Mouse (Mus musculus) limb, embryonic 13.5 days (tissue): ENCODE data around the gene Dffa. TPM values are rescaled to one million over a fixed set of nuclear protein-coding genes. Genes with fewer than 3 reads are reported as not detected.

ENCODE experiments used
- ATAC-seq: fragments of 200-750 bp; cut with Nextera tagmentation; 2 replicates; pipeline ENCODE4 v1.8.0; 2017; ENCODE audit warnings: low read depth, moderate number of reproducible peaks, moderate TSS enrichment; ENCODE audit not compliant: low FRiP score
- H3K27ac ChIP-seq: fragments of 300-500 bp; sonication (generic); 2 replicates; pipeline ENCODE4 v1.5.1; 2015; ENCODE audit warnings: inconsistent platforms, mild to moderate bottlenecking, moderate library complexity
- H3K27me3 ChIP-seq: fragments of 300-500 bp; sonication (generic); 2 replicates; pipeline ENCODE4 v1.6.1; 2015; ENCODE audit warnings: mild to moderate bottlenecking, inconsistent platforms
- H3K36me3 ChIP-seq: fragments of 300-500 bp; sonication (generic); 2 replicates; pipeline ENCODE4 v1.6.1; 2015; ENCODE audit warnings: inconsistent platforms, mild to moderate bottlenecking, moderate library complexity
- H3K4me1 ChIP-seq: fragments of 300-500 bp; sonication (generic); 2 replicates; pipeline ENCODE4 v1.6.1; 2015; ENCODE audit warnings: inconsistent platforms
- H3K4me2 ChIP-seq: fragments of 300-500 bp; sonication (generic); replicated peaks from 2 replicates; pipeline ENCODE4 v1.6.1; 2015; ENCODE audit warnings: inconsistent platforms, mild to moderate bottlenecking, moderate library complexity
- H3K4me3 ChIP-seq: fragments of 300-500 bp; sonication (generic); 2 replicates; pipeline ENCODE4 v1.5.1; 2015; ENCODE audit warnings: moderate library complexity, mild to moderate bottlenecking, inconsistent platforms
- H3K9ac ChIP-seq: fragments of 300-500 bp; sonication (generic); 2 replicates; pipeline ENCODE4 v1.6.1; 2015; ENCODE audit warnings: mild to moderate bottlenecking, inconsistent platforms
- H3K9me3 ChIP-seq: fragments of 300-500 bp; sonication (generic); 2 replicates; pipeline ENCODE4 v1.6.1; 2016; ENCODE audit warnings: inconsistent platforms
- WGBS: fragments of 180-500 bp; shearing (Covaris S2); methylation state at CpG from one replicate; pipeline ENCODE4 v1.1.7; 2015; 5-methylcytosine and 5-hydroxymethylcytosine counted together
- polyA plus RNA-seq: library from polyadenylated mRNA; unstranded; fragments of >200 nt; fragmentation: Nextera tagmentation; extraction: Ambion mirVana; gene quantifications from 2 replicates; pipeline ENCODE4 v1.2.1, GENCODE M21; 2015

The Dffa gene
- 31.7 and 33.8 TPM in 2 replicates for polyA plus RNA-seq

DNA sequence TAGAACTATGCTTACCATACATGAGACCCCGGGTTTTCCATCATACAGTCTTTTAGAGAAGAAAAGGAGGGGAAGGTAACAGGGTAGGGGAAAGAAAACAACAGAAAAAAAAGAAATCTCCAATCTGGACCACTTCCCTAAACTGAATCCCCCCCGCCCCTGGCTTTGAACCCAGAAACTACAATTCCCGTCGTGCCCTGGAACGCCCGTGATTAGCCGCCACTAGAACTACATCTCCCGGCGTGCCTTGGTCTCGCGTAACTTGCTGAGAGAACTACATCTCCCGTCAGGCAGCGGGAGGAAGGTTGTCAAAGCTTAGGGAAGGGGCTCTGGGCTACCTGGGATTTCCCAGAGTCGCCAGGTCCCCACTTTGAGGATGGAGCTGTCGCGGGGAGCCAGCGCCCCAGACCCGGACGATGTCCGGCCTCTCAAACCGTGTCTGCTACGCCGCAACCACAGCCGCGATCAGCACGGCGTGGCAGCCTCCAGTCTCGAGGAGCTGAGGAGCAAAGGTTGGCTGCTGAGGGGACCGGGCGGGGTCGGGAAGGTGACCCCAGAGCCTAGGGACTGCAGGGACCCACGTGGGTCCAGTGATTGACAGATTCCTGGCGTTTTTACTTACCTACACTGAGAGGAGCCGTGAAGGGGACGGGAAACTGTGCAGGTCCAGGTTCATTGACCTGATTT lies at the start of gene Dffa:
Gene Dffa (plus strand): TSS at position 272 of the 687 bp plus-strand sequence.
- H3K4me3 ChIP-seq, result peak within 1 kb of the TSS; percentile 83
- H3K36me3 ChIP-seq, result peaks cover 26% of the 10 kb centered on the region
- peak within 1 kb of the TSS; percentile 86 for H3K9ac ChIP-seq
- no peaks in the 10 kb centered on the region for H3K27me3 ChIP-seq
- peak; percentile 87 for ATAC-seq
- WGBS, result 2% methylated on average over 35 of the region's 35 CpGs
- peaks cover 8% of the 10 kb centered on the region for H3K4me1 ChIP-seq
- no peaks in the 10 kb centered on the region for H3K9me3 ChIP-seq
- H3K4me2 ChIP-seq, result peak within 1 kb of the TSS; percentile 92
- H3K27ac ChIP-seq, result no peak within 1 kb of the TSS

DNA sequence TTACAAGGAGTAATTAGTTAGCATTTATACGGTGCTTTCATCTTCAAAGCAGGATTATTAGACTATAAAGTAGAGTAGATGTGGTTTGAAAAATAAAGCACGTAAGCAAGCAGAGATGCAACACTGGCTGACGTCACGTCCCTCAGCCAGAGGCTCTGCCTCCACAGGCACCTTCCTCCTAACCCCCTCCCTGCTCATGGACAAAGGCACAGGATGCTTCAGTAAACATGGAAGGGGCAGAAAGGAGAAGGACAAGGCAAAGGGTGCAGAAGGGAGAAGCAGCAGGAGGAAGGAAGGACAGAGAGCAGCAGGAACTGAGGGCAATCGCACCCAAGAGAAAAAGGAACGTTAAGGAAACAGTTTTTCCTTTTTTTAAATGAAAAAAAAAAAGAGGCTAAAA lies 48.1 kb upstream of the Dffa start:
- no peaks in the 10 kb centered on the region for H3K9me3 ChIP-seq
- WGBS, result 48% methylated on average over 6 of the region's 6 CpGs
- H3K4me3 ChIP-seq, result no peak overlapping the region
- ATAC-seq, result no peak
- no peak overlapping the region for H3K9ac ChIP-seq
- peaks cover 16% of the 10 kb centered on the region for H3K27me3 ChIP-seq
- H3K4me2 ChIP-seq, result no peak overlapping the region
- no peak overlapping the region for H3K27ac ChIP-seq
- H3K36me3 ChIP-seq, result no peaks in the 10 kb centered on the region
- H3K4me1 ChIP-seq, result peaks cover 51% of the 10 kb centered on the region

DNA sequence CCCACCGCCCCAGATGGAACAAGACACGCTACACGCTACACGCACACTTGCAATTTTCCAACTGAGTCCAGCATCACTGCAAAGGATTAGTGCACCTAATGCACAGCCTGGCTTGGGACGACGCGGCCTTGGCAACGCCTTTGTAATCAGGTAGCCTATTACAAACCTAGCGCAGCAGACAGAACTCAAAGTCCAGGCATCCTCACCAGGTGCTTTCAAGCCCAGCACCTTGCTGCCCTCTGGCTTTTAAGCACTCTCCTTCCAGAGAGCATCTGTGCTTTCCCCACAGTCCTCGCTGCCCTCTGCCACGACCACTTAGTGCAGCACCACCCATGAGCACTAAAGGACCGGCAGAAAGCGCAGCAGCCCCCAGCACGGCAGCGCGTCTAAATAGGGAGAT lies 47.0 kb upstream of the Dffa start:
- H3K4me2 ChIP-seq, result no peak overlapping the region
- H3K4me3 ChIP-seq, result no peak overlapping the region
- no peak overlapping the region for H3K27ac ChIP-seq
- H3K9me3 ChIP-seq, result no peaks in the 10 kb centered on the region
- 69% methylated on average over 16 of the region's 16 CpGs for WGBS
- ATAC-seq, result no peak
- H3K27me3 ChIP-seq, result peaks cover 9% of the 10 kb centered on the region
- H3K4me1 ChIP-seq, result peaks cover 55% of the 10 kb centered on the region
- H3K36me3 ChIP-seq, result no peaks in the 10 kb centered on the region
- H3K9ac ChIP-seq, result no peak overlapping the region

DNA sequence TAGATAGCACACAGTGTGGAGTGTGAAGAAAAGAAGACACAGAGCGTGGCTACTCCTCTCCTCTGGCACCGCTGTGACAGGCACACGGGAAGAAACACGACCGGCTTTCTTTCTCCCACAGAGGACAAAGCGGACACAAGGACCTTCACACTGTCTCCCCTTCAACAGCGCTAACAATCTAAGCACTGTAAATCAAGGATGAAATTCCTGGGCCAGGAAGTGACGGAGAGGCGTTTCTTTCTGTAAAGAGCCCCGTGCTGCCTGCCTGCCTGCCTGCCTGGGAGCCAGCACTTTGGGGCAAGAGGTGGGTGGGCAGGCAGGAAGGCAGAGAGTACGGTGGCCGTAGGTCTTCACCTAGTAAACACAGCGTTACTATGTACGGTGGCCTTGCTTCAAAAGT lies 46.5 kb upstream of the Dffa start:
- Histone ChIP-seq H3K9ac (no peak overlapping the region), H3K9me3 (no peaks in the 10 kb centered on the region), H3K27ac (no peak overlapping the region), H3K4me3 (no peak overlapping the region), H3K36me3 (no peaks in the 10 kb centered on the region), H3K4me1 (peaks cover 59% of the 10 kb centered on the region), H3K27me3 (0 out of 2 replicates have a peak, but pooled peaks cover 8% of the 10 kb centered on the region), H3K4me2 (0 out of 2 replicates have a peak overlapping the region, but pooled peaks have one; percentile 15)
- ATAC-seq, result no peak
- WGBS, result 40% methylated on average over 14 of the region's 14 CpGs

DNA sequence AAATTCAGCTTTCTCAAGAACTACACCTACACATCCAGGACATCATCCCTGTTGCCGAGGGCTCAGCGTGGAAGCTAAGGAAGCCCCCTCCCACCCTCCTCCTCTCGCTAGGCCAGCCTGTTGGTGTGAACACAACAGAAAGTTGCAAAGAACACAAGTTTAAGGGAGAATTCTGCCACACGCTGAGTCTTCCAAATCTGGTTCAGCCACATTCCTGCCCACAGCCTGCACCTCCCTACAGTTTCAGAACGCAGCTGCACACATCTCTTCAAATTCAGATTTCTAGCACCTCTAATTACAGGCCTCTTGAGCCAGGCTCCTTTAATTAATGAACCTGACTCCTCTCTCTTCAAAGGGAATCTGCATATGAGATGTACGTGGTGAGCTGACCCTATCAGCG lies 45.6 kb upstream of the Dffa start:
- H3K4me2 ChIP-seq, result peak overlapping the region; percentile 16
- WGBS, result 43% methylated on average over 7 of the region's 7 CpGs
- H3K27me3 ChIP-seq, result peaks cover 15% of the 10 kb centered on the region; the same call in 1 of the 2 replicates
- H3K9ac ChIP-seq, result no peak overlapping the region
- H3K4me1 ChIP-seq, result peaks cover 64% of the 10 kb centered on the region
- no peaks in the 10 kb centered on the region for H3K9me3 ChIP-seq
- H3K36me3 ChIP-seq, result no peaks in the 10 kb centered on the region
- H3K4me3 ChIP-seq, result no peak overlapping the region
- H3K27ac ChIP-seq, result no peak overlapping the region
- no peak for ATAC-seq

GRCm38 (mm10) chr4:149059713-149060112 lies 44.2 kb upstream of the Dffa start:
- Histone ChIP-seq H3K4me3 (no peak overlapping the region), H3K9ac (no peak overlapping the region), H3K27me3 (peaks cover 18% of the 10 kb centered on the region; the same call in 1 of the 2 replicates), H3K4me1 (peaks cover 59% of the 10 kb centered on the region), H3K9me3 (no peaks in the 10 kb centered on the region), H3K4me2 (no peak overlapping the region), H3K27ac (no peak overlapping the region), H3K36me3 (no peaks in the 10 kb centered on the region)
- ATAC-seq, result no peak
- 89% methylated on average over 9 of the region's 9 CpGs for WGBS

GRCm38 (mm10) chr4:149060621-149061431 lies 43.1 kb upstream of the Dffa start:
- ATAC-seq, result no peak
- WGBS, result 49% methylated on average over 14 of the region's 14 CpGs

GRCm38 (mm10) chr4:149061432-149061718 lies 42.6 kb upstream of the Dffa start:
- ATAC-seq, result no peak
- Histone ChIP-seq H3K4me3 (no peak overlapping the region), H3K4me1 (peaks cover 57% of the 10 kb centered on the region)

More at GRCm38 (mm10) chr4:149060621-149061431, 43.1 kb upstream of the Dffa start:
- Histone ChIP-seq H3K9ac (no peak overlapping the region; the same call in 1 of the 2 replicates), H3K27me3 (peaks cover 18% of the 10 kb centered on the region; the same call in 1 of the 2 replicates), H3K36me3 (no peaks in the 10 kb centered on the region), H3K4me1 (peaks cover 58% of the 10 kb centered on the region), H3K4me2 (no peak overlapping the region), H3K27ac (no peak overlapping the region), H3K4me3 (no peak overlapping the region), H3K9me3 (no peaks in the 10 kb centered on the region)

GRCm38 (mm10) chr4:149062406-149063318 lies 41.3 kb upstream of the Dffa start:
- H3K4me2 ChIP-seq, result no peak overlapping the region
- no peak overlapping the region for H3K27ac ChIP-seq
- H3K4me1 ChIP-seq, result peaks cover 58% of the 10 kb centered on the region
- H3K4me3 ChIP-seq, result no peak overlapping the region
- no peak overlapping the region for H3K9ac ChIP-seq
- peaks cover 21% of the 10 kb centered on the region; the same call in 1 of the 2 replicates for H3K27me3 ChIP-seq
- no peak for ATAC-seq
- H3K36me3 ChIP-seq, result no peaks in the 10 kb centered on the region; the same call in 1 of the 2 replicates
- H3K9me3 ChIP-seq, result no peaks in the 10 kb centered on the region
- 41% methylated on average over 21 of the region's 21 CpGs for WGBS

More at GRCm38 (mm10) chr4:149061432-149061718, 42.6 kb upstream of the Dffa start:
- H3K9me3 ChIP-seq, result no peaks in the 10 kb centered on the region
- peaks cover 18% of the 10 kb centered on the region; the same call in 1 of the 2 replicates for H3K27me3 ChIP-seq
- H3K9ac ChIP-seq, result no peak overlapping the region
- H3K4me2 ChIP-seq, result no peak overlapping the region
- WGBS, result 63% methylated on average over 13 of the region's 13 CpGs
- no peaks in the 10 kb centered on the region for H3K36me3 ChIP-seq
- no peak overlapping the region for H3K27ac ChIP-seq

DNA sequence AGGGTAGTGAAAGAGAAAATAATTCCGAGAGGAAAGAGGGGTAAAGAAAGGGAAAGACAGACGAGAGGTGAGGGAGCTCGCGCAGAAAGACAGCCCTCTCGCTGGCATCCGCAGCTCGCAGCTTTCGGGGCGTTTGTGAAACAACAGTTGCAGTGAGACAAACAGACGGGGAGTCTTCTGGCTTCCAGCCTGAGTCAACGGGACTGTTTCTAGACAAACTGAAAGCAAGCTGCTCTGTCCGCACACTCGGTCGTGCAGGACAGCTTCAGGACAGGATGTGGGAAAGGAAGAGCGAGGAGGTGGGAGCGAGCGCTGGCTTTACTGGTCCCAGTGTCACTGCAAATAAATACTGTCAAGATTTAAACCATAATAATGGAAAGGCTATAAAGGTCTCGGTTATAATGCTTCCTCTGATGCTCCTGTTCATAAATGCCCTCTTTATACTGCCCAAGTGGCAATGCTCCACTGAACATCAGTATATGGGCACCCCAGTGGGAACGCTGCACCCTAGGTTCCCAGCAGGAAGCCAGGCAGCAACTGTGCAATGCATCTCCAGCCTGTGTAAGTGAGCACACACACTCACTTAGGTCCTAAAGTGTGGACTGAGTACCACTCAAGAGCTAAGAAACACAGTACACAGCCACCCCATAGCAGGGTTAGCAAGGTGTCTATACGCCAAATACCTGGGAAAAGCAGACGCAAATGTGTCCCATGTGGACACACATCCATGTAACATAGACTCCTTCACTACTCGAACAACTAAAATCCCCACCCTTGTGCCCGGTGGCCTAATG lies 39.7 kb upstream of the Dffa start:
- Histone ChIP-seq H3K36me3 (no peaks in the 10 kb centered on the region; the same call in 1 of the 2 replicates), H3K4me3 (no peak overlapping the region), H3K9ac (no peak overlapping the region), H3K9me3 (no peaks in the 10 kb centered on the region), H3K4me2 (no peak overlapping the region), H3K27me3 (peaks cover 16% of the 10 kb centered on the region; the same call in 1 of the 2 replicates), H3K4me1 (peaks cover 42% of the 10 kb centered on the region), H3K27ac (no peak overlapping the region)
- no peak for ATAC-seq
- 87% methylated on average over 23 of the region's 23 CpGs for WGBS
